ENCODE assay signal across 8 mouse cellular contexts in genomic region chr14:124675142-124675653, GRCm38 (mm10). TPM values are rescaled to one million over a fixed set of nuclear protein-coding genes. Genes with fewer than 3 reads are reported as not detected.
DNase-seq lines count a peak whose midpoint lies in the region; ATAC-seq and TF ChIP-seq lines count a peak whose summit lies in the region.

No protein-coding gene starts in this region.

- H3K9ac ChIP-seq in lung, embryonic 14.5 days: no peak overlapping the region
- H3K9ac ChIP-seq in neural tube, embryonic 14.5 days (replicated peaks; ENCODE audit: low read depth, low read length): peak overlapping the region; percentile 35

- no peaks in the 10 kb centered on the region for H3K36me3 ChIP-seq in lung, embryonic 14.5 days (ENCODE audit: insufficient read depth)
- H3K36me3 ChIP-seq in neural tube, embryonic 14.5 days (ENCODE audit: control insufficient read depth, insufficient read depth, low read length): no peaks in the 10 kb centered on the region

- H3K4me3 ChIP-seq in lung, embryonic 14.5 days (ENCODE audit: low read depth, low read length): peak overlapping the region; percentile 26
- H3K4me3 ChIP-seq in neural tube, embryonic 14.5 days (ENCODE audit: low read depth, low read length): peak overlapping the region; percentile 57

- TF ChIP-seq CTCF in lung, embryonic 14.5 days (IDR thresholded peaks at IDR 0.05; ENCODE audit: low read depth): no peak

- peaks cover 19% of the 10 kb centered on the region for H3K27me3 ChIP-seq in lung, embryonic 14.5 days (ENCODE audit: insufficient read depth, low read length)
- no peaks in the 10 kb centered on the region for H3K27me3 ChIP-seq in neural tube, embryonic 14.5 days (ENCODE audit: control insufficient read depth, insufficient read depth, low read length)

- H3K9me3 ChIP-seq in lung, embryonic 14.5 days (ENCODE audit: low read depth, low read length): no peaks in the 10 kb centered on the region
- no peaks in the 10 kb centered on the region for H3K9me3 ChIP-seq in neural tube, embryonic 14.5 days (ENCODE audit: control insufficient read depth, low read length)

- DNase-seq in lung, embryonic 14.5 days: peak; percentile 5
- no peak for DNase-seq in lung, postnatal 25 days (ENCODE audit: low spot score)
- DNase-seq in cerebellum, postnatal 36 days: peak; percentile 62 to 68
- peak; percentile 2 to 5 for DNase-seq in heart, postnatal 10 days
- DNase-seq in left cerebral cortex, postnatal 4 days: peak; percentile 34
- DNase-seq in MN1 (ENCODE audit: low spot score): no peak

- intact Hi-C loops in heart, postnatal 10 days (cut with DNase I): no loop called here
- intact Hi-C loops in left cerebral cortex, postnatal 4 days (cut with DNase I): no loop called here

- 3% methylated on average over 21 of the region's 21 CpGs for WGBS in lung, embryonic 14.5 days
- under 1% methylated on average over 21 of the region's 21 CpGs for WGBS in neural tube, embryonic 14.5 days

- H3K4me2 ChIP-seq in lung, embryonic 14.5 days: peak overlapping the region; percentile 56
- H3K4me2 ChIP-seq in neural tube, embryonic 14.5 days (ENCODE audit: low read depth, low read length): peak overlapping the region; percentile 68

- peak; percentile 42; the same call in 1 of the 2 replicates for ATAC-seq in lung, embryonic 14.5 days (ENCODE audit: insufficient read depth)
- peak; percentile 54 for ATAC-seq in neural tube, embryonic 14.5 days (ENCODE audit: low read depth)
- ATAC-seq in megakaryocyte, adult 5-6 weeks (ENCODE audit: poor library complexity, severe bottlenecking): no peak

- H3K4me1 ChIP-seq in lung, embryonic 14.5 days (ENCODE audit: insufficient read depth): no peaks in the 10 kb centered on the region
- H3K4me1 ChIP-seq in neural tube, embryonic 14.5 days (ENCODE audit: control insufficient read depth, insufficient read depth, low read length): peaks cover 7% of the 10 kb centered on the region; the same call in 1 of the 2 replicates

- H3K27ac ChIP-seq in lung, embryonic 14.5 days (ENCODE audit: low read depth): no peak overlapping the region
- H3K27ac ChIP-seq in neural tube, embryonic 14.5 days (ENCODE audit: low read depth, low read length): 0 out of 2 replicates have a peak overlapping the region, but pooled peaks have one; percentile 48

RNA-seq across cellular contexts. Expression of gene Fgf14, which starts 1.7 kb away (rescaled TPM):
- 0.18 and 0.22 TPM in 2 replicates for polyA plus RNA-seq in lung, embryonic 14.5 days (2014; fragmentation: Nextera tagmentation; extraction: Ambion mirVana)
- total RNA-seq in heart, postnatal 10 days (2021): 1 to 10 TPM; 1.5 to 1.6 TPM
- 10 to 100 TPM; 42.0 to 44.2 TPM for total RNA-seq in left cerebral cortex, postnatal 4 days (2021)
- polyA plus RNA-seq in neural tube, embryonic 14.5 days (2014; fragmentation: Nextera tagmentation; extraction: Ambion mirVana): 36.3 and 38.1 TPM in 2 replicates
- total RNA-seq in megakaryocyte, adult 5-6 weeks (2015): not detected in 2 replicates
- not detected in 2 replicates for total RNA-seq in megakaryocyte, adult 5-6 weeks (2017)

Comparison
In these comparisons a context has a peak if more than half of its experiments do, and no peak if none do; other contexts are left out.
1. DNase-seq: peak in lung, embryonic 14.5 days (single experiment), cerebellum, postnatal 36 days (2 of 2), heart, postnatal 10 days (2 of 2) and left cerebral cortex, postnatal 4 days (single experiment); none in lung, postnatal 25 days (single experiment) and MN1 (single experiment).
2. RNA of gene Fgf14, which starts 1.7 kb away (total RNA-seq): 42.0 to 44.2 TPM in left cerebral cortex, postnatal 4 days; 1.5 to 1.6 TPM in heart, postnatal 10 days and not detected in megakaryocyte, adult 5-6 weeks; every median in the first group is over 10 times any median in the second.